In the genomic region with DNA sequence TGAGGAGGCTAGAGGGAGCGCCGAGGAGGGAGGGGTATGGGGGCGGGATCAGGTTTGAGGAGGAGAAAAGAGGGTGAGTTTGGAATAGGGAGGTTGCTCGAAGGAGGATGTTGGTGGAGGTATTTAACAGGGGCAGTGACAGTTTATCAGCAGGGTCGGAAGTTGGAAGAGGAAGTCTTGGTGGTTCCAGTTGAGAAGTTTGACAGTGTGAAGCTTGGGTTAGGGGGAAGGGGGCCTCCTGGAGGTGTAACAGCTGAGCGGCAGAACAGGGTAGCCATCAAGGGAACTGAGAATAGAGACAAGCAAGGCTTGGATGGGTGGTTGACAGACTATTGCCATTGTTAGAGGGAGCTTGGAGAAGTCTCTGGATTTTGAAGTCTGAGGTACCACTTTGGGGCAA, we compare ENCODE assay signal across 21 mouse cellular contexts.
DNase-seq lines count a peak whose midpoint lies in the region; ATAC-seq and TF ChIP-seq lines count a peak whose summit lies in the region.
"Had no signal": no experiment of that assay in that cellular context is flagged by ENCODE, and none has a peak within 500 bp of the region (broad histone marks: within the 10 kb centered on the region; RNA-seq: fewer than 3 reads in every experiment).

No protein-coding gene starts in this region.

- peak; percentile 79 for ATAC-seq in granulocyte monocyte progenitor cell, adult 5-6 weeks (replicated peaks; ENCODE audit: poor library complexity, severe bottlenecking)
- peak; percentile 43 for ATAC-seq in megakaryocyte-erythroid progenitor cell, adult 5-6 weeks (replicated peaks; ENCODE audit: low FRiP score, low TSS enrichment, poor library complexity, severe bottlenecking)
- no peak for ATAC-seq in hindbrain, postnatal 0 days
- ATAC-seq in midbrain, embryonic 13.5 days, result no peak
- ATAC-seq: intestine, embryonic 15.5 days had no signal

- H3K36me3 ChIP-seq in splenic B cell, adult 2 months (ENCODE audit: control insufficient read depth, insufficient read depth, low read length, poor library complexity, severe bottlenecking), result no peaks in the 10 kb centered on the region
- no peaks in the 10 kb centered on the region for H3K36me3 ChIP-seq in hindbrain, postnatal 0 days (ENCODE audit: insufficient read depth, low read length)
- no peaks in the 10 kb centered on the region for H3K36me3 ChIP-seq in midbrain, embryonic 13.5 days
- H3K36me3 ChIP-seq: embryonic facial prominence, embryonic 10.5 days; hindbrain, embryonic 13.5 days; intestine, embryonic 15.5 days; limb, embryonic 15.5 days; neural tube, embryonic 12.5 days had no signal

- no peak overlapping the region for H3K4me2 ChIP-seq in hindbrain, postnatal 0 days (ENCODE audit: low read depth, low read length)
- H3K4me2 ChIP-seq in midbrain, embryonic 13.5 days (replicated peaks), result no peak overlapping the region
- H3K4me2 ChIP-seq: heart, embryonic 11.5 days; hindbrain, embryonic 13.5 days; intestine, embryonic 15.5 days; limb, embryonic 15.5 days; midbrain, embryonic 11.5 days; neural tube, embryonic 12.5 days had no signal

- peak; percentile 53 for DNase-seq in thymus, postnatal 0 days (ENCODE audit: low spot score)
- DNase-seq in thymus, adult 18-20 months, result no peak
- DNase-seq in splenic B cell, adult 2 months (ENCODE audit: low read depth, low spot score), result peak; percentile 78
- no peak for DNase-seq in hindbrain, postnatal 0 days (ENCODE audit: low spot score)
- DNase-seq in ovary, adult 18-20 months (ENCODE audit: low spot score), result no peak
- DNase-seq: adrenal gland, adult 2 months; cerebellum, adult 8-10 months; heart, postnatal 14 days; lung, adult 2 months; right cerebral cortex, postnatal 25 days; thymus, adult 2 months had no signal

- H3K4me3 ChIP-seq in hindbrain, postnatal 0 days (ENCODE audit: low read length), result no peak overlapping the region
- no peak overlapping the region for H3K4me3 ChIP-seq in midbrain, embryonic 13.5 days (replicated peaks)
- H3K4me3 ChIP-seq: embryonic facial prominence, embryonic 10.5 days; hindbrain, embryonic 13.5 days; intestine, embryonic 15.5 days; limb, embryonic 15.5 days; neural tube, embryonic 12.5 days had no signal

- H3K9ac ChIP-seq in hindbrain, postnatal 0 days (replicated peaks; ENCODE audit: low read length), result no peak overlapping the region
- H3K9ac ChIP-seq in midbrain, embryonic 13.5 days (replicated peaks), result no peak overlapping the region
- H3K9ac ChIP-seq: hindbrain, embryonic 13.5 days; intestine, embryonic 15.5 days; limb, embryonic 15.5 days; neural tube, embryonic 12.5 days had no signal

- no peaks in the 10 kb centered on the region for H3K4me1 ChIP-seq in hindbrain, postnatal 0 days (ENCODE audit: insufficient read depth, low read length)
- no peaks in the 10 kb centered on the region for H3K4me1 ChIP-seq in midbrain, embryonic 13.5 days (replicated peaks)
- H3K4me1 ChIP-seq: embryonic facial prominence, embryonic 10.5 days; hindbrain, embryonic 13.5 days; intestine, embryonic 15.5 days; limb, embryonic 15.5 days; neural tube, embryonic 12.5 days had no signal

- no peaks in the 10 kb centered on the region for H3K27me3 ChIP-seq in splenic B cell, adult 2 months (ENCODE audit: control insufficient read depth, insufficient read depth, low read length, poor library complexity, severe bottlenecking)
- H3K27me3 ChIP-seq in hindbrain, postnatal 0 days (ENCODE audit: insufficient read depth, low read length), result no peaks in the 10 kb centered on the region
- H3K27me3 ChIP-seq in midbrain, embryonic 13.5 days, result no peaks in the 10 kb centered on the region
- H3K27me3 ChIP-seq: hindbrain, embryonic 13.5 days; limb, embryonic 15.5 days; neural tube, embryonic 12.5 days had no signal

- H3K27ac ChIP-seq in hindbrain, postnatal 0 days, result no peak overlapping the region
- H3K27ac ChIP-seq in midbrain, embryonic 13.5 days, result no peak overlapping the region
- H3K27ac ChIP-seq: embryonic facial prominence, embryonic 10.5 days; hindbrain, embryonic 13.5 days; intestine, embryonic 15.5 days; limb, embryonic 15.5 days; neural tube, embryonic 12.5 days had no signal

- TF ChIP-seq CTCF in hindbrain, postnatal 0 days (IDR thresholded peaks at IDR 0.05; ENCODE audit: low read depth), result no peak

- no peaks in the 10 kb centered on the region for H3K9me3 ChIP-seq in hindbrain, postnatal 0 days (ENCODE audit: low read length)
- no peaks in the 10 kb centered on the region; the same call in 1 of the 2 replicates for H3K9me3 ChIP-seq in midbrain, embryonic 13.5 days
- H3K9me3 ChIP-seq: embryonic facial prominence, embryonic 10.5 days; intestine, embryonic 15.5 days; limb, embryonic 15.5 days; neural tube, embryonic 12.5 days had no signal

- 76% methylated on average over 6 of the region's 6 CpGs for WGBS in hindbrain, postnatal 0 days
- 82% methylated on average over 6 of the region's 6 CpGs for WGBS in midbrain, embryonic 13.5 days

Comparison
In these comparisons a context has a peak if more than half of its experiments do, and no peak if none do; other contexts are left out.
1. DNase-seq: peak in thymus, postnatal 0 days (single experiment) and splenic B cell, adult 2 months (single experiment); none in thymus, adult 18-20 months (0 of 2), hindbrain, postnatal 0 days (single experiment) and ovary, adult 18-20 months (single experiment).
2. ATAC-seq: peak in granulocyte monocyte progenitor cell, adult 5-6 weeks (single experiment) and megakaryocyte-erythroid progenitor cell, adult 5-6 weeks (single experiment); none in hindbrain, postnatal 0 days (single experiment) and midbrain, embryonic 13.5 days (single experiment).